Mouse (Mus musculus): Measurements from ENCODE around the gene Nxnl1.
"Not testable (repeated sequence)": the region's sequence is repeated elsewhere in the genome, so short reads cannot be mapped to it uniquely, and the experiment has no call there.

Nxnl1 gene

DNA sequence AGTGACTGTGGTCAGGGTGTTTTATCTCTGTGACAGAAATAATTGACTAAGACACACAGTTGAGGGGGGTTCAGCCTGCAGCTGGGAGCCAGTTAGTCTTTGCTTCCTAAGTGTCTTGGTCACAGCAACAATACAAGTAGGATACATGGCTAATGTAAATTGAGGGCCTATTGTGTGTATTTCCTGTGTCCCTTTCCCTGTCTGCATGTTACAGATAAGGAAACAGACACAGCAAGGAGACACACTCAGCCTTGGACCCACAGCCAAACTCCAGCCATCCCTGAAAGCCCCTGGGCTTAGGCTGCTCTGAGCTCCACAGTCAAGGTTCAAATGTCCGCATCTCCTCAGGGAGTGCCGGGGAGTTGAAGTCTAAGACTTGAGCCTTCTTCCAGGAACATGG is 11.8 kb downstream of the Nxnl1 start:
- DNase-seq (ENCODE audit: low spot score in 2 of 2) = no peak

DNA sequence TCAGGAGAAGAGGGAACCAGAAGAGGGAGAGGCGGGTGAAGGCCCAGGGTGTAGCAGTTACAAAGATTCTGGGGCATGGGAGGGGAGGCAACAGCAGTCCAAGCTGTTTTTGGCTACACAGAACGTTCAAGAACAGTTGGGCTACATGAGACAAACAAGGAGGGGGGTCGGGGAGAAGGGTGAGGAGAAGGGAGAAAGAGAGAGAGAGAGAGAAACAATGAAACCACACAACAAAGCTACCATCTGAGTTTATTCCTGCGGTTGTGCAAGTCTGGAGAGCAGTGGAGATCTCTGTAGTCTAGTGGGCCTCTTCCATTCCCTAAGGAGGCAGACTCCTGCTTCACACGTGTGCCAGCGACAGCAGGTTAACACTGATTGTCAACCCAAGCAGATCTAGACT is 12.4 kb downstream of the Nxnl1 start:
- DNase-seq (ENCODE audit: low spot score in 2 of 2) = no peak

DNA sequence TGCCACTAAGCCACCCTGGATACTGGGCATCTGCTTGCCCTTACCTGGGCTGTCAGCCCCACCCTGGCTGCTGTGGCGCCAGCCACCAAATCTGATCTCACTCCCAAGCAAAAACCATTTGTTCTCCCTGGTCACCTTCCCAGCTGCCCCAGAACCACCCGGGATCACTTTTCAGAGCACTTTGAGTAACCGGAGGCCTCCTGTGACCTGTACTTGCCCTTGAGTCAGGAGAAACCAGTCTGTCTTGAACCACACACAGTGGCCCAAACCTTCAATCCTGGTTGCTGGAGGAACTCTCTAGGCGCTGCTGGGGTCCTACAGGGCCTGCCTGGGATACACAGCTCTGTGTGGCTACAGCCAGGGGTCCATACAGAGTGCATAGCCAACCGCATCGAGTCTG is 13.6 kb downstream of the Nxnl1 start:
- DNase-seq (ENCODE audit: low spot score in 2 of 2) = no peak

DNA sequence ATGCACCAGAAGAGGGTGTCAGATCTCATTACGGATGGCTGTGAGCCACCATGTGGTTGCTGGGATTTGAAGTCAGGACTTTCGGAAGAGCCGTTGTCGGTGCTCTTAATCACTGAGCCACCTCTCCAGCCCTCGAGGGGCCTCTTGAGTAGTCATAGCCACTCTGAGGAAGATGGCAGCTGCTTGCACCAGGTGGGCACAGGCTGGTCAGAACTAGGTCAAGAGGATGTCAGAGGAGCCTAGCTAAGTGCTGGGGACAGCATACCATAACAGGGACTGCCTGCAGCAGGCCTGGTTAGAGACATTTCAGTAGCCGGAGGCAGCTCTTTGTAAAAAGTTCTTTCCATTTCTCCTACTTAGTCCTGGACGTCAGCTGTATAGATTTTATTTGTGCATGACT is 15.6 kb downstream of the Nxnl1 start:
- no peak for DNase-seq (ENCODE audit: low spot score in 2 of 2)

DNA sequence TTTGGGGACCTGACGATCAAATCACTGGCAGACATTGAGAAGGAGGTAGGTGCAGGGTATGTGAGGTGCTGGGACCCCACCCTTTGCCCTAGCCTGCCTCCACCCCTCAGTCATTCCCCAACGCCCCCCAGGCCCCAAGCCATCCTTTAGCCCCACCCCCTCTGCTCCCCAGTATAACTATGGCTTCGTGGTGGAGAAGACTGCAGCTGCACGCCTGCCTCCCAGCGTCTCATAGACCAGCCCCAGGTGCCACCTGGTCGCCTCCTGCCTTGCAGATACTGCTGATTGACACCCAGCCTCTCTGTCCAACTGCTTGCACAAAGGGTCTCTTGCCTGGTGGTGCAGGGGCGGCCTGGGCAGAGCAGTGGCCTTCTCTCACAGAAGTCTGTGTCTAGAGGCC is 18.8 kb downstream of the Nxnl1 start:
- no peak for DNase-seq (ENCODE audit: low spot score in 2 of 2)

DNA sequence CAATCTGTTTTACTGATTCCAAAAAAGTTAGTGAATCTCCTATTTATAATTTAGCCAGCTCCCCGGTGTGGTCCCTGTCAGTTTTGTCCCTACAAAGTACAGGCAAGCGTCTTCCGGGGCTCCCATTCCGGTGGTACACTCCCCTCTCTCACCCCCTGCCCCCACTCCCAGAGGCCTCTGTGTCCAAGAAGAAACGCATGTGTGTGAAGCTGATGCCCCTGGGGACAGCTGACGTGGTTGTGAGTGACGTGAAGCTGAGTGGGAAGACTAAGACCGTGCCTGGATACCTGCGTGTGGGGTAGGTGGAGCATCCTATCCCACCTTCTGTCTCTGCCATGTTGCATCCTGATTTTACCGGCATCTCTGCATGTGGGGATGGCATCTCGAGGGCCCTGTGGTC is 21.3 kb downstream of the Nxnl1 start:
- DNase-seq (ENCODE audit: low spot score in 2 of 2) = no peak

- DNase-seq (ENCODE audit: low spot score in 2 of 2) = no peak
Observed at GRCm38 (mm10) chr8:71543755-71544154, 22.6 kb downstream of the Nxnl1 start.

- peak; percentile 98 for DNase-seq (ENCODE audit: low spot score in 2 of 2)
Observed at GRCm38 (mm10) chr8:71542632-71543343, 23.6 kb downstream of the Nxnl1 start, which contains the start of gene Mvb12a. Gene Mvb12a (plus strand): TSS chr8:71542922.

- DNase-seq (ENCODE audit: low spot score in 2 of 2) = peak; percentile 88 to 93
Observed at GRCm38 (mm10) chr8:71537028-71537867, 29.2 kb downstream of the Nxnl1 start, which contains the start of gene Bst2. Gene Bst2 (minus strand): TSS chr8:71537456.

- no peak for DNase-seq (ENCODE audit: low spot score in 2 of 2)
Observed at GRCm38 (mm10) chr8:71535663-71536062, 30.7 kb downstream of the Nxnl1 start.

GRCm38 (mm10) chr8:71534263-71534810 is 32.1 kb downstream of the Nxnl1 start:
- no peak for DNase-seq (ENCODE audit: low spot score in 2 of 2)

DNA sequence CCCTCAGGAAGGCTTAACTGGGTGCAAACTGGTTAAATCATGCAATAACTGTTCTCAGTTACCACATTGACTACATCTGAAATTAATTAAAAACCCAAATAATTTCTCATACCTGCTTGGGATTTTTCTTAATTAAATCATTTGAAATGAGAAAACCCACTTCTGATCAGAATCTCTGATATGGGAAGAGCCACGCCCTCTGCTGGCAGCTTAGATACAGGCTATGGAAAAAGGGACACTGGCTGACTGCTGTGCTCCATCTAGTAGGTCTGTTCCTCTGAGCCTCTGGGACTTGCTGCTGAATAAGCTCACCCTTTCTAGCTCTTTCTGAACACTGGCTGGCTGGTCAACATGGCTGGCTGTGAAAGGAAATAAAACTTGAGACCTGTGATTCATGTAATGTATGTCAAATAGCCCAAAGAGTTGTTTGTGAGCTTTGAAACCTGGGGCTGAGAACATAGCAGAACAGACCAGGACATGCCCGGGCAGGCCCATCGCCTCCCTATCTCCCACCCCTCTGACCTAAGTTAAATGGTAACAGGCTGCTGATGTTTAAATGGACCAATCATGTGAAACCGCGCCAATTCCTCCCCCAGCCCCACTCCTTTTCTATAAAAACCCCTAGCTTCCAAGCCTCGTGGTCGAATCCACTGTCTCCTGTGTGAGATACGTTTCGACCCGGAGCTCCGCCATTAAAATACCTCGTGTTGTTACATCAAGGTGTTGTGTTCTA is 35.5 kb downstream of the Nxnl1 start:
- not testable (repeated sequence) for DNase-seq (ENCODE audit: low spot score in 2 of 2)

GRCm38 (mm10) chr8:71528362-71529073 is 37.9 kb downstream of the Nxnl1 start:
- DNase-seq (ENCODE audit: low spot score in 2 of 2) = no peak

GRCm38 (mm10) chr8:71527162-71527870 is 39.1 kb downstream of the Nxnl1 start:
- no peak for DNase-seq (ENCODE audit: low spot score in 2 of 2)

GRCm38 (mm10) chr8:71526272-71526671 is 40.1 kb downstream of the Nxnl1 start:
- DNase-seq (ENCODE audit: low spot score in 2 of 2) = no peak

DNA sequence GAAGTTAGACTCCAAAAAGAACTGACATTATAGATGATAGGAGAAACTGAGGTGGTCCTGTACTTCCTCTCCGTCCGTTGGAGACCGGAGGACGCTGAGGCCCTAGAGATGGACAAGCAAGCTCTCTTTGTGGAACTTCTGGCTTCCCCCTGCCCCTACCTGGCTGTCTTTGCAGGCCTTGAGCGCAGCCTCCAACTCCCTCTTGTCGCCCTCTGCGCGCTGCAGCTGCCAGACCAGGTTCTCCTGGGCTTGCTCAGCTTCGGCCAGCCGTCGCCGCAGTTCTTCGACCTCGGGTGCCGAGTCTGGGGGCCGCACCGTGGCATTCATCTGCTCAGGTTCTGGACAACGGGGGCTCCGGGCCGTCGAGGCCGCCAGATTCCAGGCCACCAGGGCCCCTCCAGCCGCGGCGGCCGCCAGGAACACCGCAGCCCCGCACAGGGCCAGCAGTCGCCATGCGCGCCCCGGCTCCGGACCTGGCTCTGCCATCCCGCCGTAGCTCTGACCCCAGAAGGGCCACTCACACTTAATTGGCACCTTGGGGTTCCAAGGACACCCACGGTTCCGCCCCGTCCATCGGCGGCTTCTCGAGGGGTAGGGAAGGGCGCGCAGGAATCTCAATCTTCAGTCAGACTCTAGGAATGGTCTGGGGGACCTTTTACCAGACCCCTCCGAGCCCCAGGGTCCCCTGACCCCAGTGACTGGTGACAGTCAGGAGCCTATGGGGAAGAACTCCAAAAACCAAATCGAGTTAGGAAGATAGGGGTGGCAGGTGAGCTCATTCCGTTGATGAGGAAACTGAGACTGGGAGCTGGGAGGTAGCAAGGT is 41.0 kb downstream of the Nxnl1 start, which contains the start of gene Ccdc194:
Ccdc194 (minus strand) TSS at position 486 of the 825 bp plus-strand sequence.
- no peak for DNase-seq (ENCODE audit: low spot score in 2 of 2)

- peak; percentile 89 to 91 for DNase-seq (ENCODE audit: low spot score in 2 of 2)
Observed at GRCm38 (mm10) chr8:71521634-71522033, 44.8 kb downstream of the Nxnl1 start.

- not testable (repeated sequence) for DNase-seq (ENCODE audit: low spot score in 2 of 2)
Observed at GRCm38 (mm10) chr8:71519037-71519825, 47.2 kb downstream of the Nxnl1 start.

- DNase-seq (ENCODE audit: low spot score in 2 of 2) = no peak
Observed at GRCm38 (mm10) chr8:71516786-71517185, 49.6 kb downstream of the Nxnl1 start.

Measured in spleen, postnatal 36 days (tissue).